Mouse (Mus musculus) limb, embryonic 14.5 days (tissue): ENCODE measurements around the gene Bloc1s4. TPM values are rescaled to one million over a fixed set of nuclear protein-coding genes. Genes with fewer than 3 reads are reported as not detected.

Source experiments
- ATAC-seq: fragments of 200-750 bp; cut with Nextera tagmentation; 2 replicates; pipeline ENCODE4 v1.8.0; 2017; ENCODE audit warnings: low read depth, moderate number of reproducible peaks, moderate TSS enrichment; ENCODE audit not compliant: low FRiP score
- DNase-seq: peaks from one replicate; pipeline ENCODE4 v3.0.0-alpha.2; 2015; ENCODE audit warnings: low spot score
- H3K27ac ChIP-seq: fragments of 300-500 bp; sonication (generic); replicated peaks from 2 replicates; pipeline ENCODE4 v1.5.1; 2014; ENCODE audit warnings: low read depth, mild to moderate bottlenecking, low read length, moderate library complexity, mixed read lengths
- H3K27me3 ChIP-seq: fragments of 300-500 bp; sonication (generic); 2 replicates; pipeline ENCODE4 v1.6.1; 2014; ENCODE audit warnings: low read length, mixed read lengths; ENCODE audit not compliant: control insufficient read depth, insufficient read depth
- H3K36me3 ChIP-seq: fragments of 300-500 bp; sonication (generic); 2 replicates; pipeline ENCODE4 v1.6.1; 2014; ENCODE audit warnings: mild to moderate bottlenecking, low read length, moderate library complexity, mixed read lengths; ENCODE audit not compliant: control insufficient read depth, insufficient read depth
- H3K4me1 ChIP-seq: fragments of 300-500 bp; sonication (generic); 2 replicates; pipeline ENCODE4 v1.6.1; 2014; ENCODE audit warnings: antibody characterized with exemption, low read length, mixed read lengths; ENCODE audit not compliant: control insufficient read depth, insufficient read depth
- H3K4me2 ChIP-seq: fragments of 300-500 bp; sonication (generic); replicated peaks from 2 replicates; pipeline ENCODE4 v1.6.1; 2014; ENCODE audit warnings: low read depth, mild to moderate bottlenecking, low read length, moderate library complexity; ENCODE audit not compliant: severe bottlenecking
- H3K4me3 ChIP-seq: fragments of 300-500 bp; sonication (generic); replicated peaks from 2 replicates; pipeline ENCODE4 v1.5.1; 2014; ENCODE audit warnings: low read length
- H3K9ac ChIP-seq: fragments of 300-500 bp; sonication (generic); 2 replicates; pipeline ENCODE4 v1.6.1; 2014; ENCODE audit warnings: mild to moderate bottlenecking, low read depth, low read length, moderate library complexity; ENCODE audit not compliant: severe bottlenecking
- H3K9me3 ChIP-seq: fragments of 300-500 bp; sonication (generic); 2 replicates; pipeline ENCODE4 v1.6.1; 2016; ENCODE audit warnings: low read length; ENCODE audit not compliant: control insufficient read depth
- POLR2A ChIP-seq: fragments of 200-500 bp; IDR thresholded peaks from 2 replicates; pipeline ENCODE4 v1.8.0; 2012; ENCODE audit warnings: inconsistent platforms, mild to moderate bottlenecking, moderate library complexity, borderline replicate concordance; ENCODE audit not compliant: insufficient read depth, insufficient read length; ENCODE audit errors: extremely low read depth
- WGBS: fragments of 180-500 bp; shearing (Covaris S2); extraction: QIAGEN DNeasy Blood & Tissue Kit; methylation state at CpG from one replicate; pipeline ENCODE4 v1.1.7; 2014; 5-methylcytosine and 5-hydroxymethylcytosine counted together
- polyA plus RNA-seq, 2 experiments: library from polyadenylated mRNA; depleted of rRNA in 1 of 2; stranded (reverse) in 1 of 2; unstranded in 1 of 2; fragments of >200 nt; fragmentation: Nextera tagmentation in 1 of 2; extraction: Ambion mirVana in 1 of 2; gene quantifications; 2 replicates each; pipeline versions ENCODE4 v1.2.1 to v1.2.3; 2012 to 2014

Gene Bloc1s4
- polyA plus RNA-seq, 2 experiments: 25.8 to 27.1 TPM

DNA sequence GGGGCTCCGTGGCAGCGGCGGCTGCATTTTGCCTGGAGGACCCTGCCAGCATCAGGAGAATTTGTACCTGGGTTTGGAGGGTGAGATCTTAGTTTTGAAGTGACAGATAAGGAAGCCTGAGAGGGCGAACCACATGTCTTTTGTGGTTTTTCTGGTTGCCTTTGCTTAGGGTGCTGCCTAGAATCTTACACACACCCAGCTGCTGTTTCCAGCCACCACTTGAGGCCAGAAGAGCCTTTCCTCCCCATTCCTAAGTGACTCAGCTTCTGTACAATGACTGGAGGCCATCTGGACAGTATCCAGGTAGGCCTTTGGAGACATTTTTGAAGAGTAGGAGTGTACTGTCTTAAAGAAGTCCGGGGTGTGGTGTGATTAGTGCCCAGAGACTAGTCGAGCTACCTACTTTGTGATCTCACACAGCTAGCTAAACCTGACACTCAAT lies 26.0 kb downstream of the Bloc1s4 start:
- ATAC-seq (no peak), DNase-seq (no peak)
- Histone ChIP-seq H3K4me1 (no peaks in the 10 kb centered on the region), H3K27ac (no peak overlapping the region), H3K27me3 (no peaks in the 10 kb centered on the region), H3K4me3 (no peak overlapping the region), H3K36me3 (no peaks in the 10 kb centered on the region), H3K4me2 (no peak overlapping the region), H3K9me3 (no peaks in the 10 kb centered on the region), H3K9ac (no peak overlapping the region)
- 77% methylated on average over 6 of the region's 6 CpGs for WGBS
- TF ChIP-seq POLR2A: no peak

DNA sequence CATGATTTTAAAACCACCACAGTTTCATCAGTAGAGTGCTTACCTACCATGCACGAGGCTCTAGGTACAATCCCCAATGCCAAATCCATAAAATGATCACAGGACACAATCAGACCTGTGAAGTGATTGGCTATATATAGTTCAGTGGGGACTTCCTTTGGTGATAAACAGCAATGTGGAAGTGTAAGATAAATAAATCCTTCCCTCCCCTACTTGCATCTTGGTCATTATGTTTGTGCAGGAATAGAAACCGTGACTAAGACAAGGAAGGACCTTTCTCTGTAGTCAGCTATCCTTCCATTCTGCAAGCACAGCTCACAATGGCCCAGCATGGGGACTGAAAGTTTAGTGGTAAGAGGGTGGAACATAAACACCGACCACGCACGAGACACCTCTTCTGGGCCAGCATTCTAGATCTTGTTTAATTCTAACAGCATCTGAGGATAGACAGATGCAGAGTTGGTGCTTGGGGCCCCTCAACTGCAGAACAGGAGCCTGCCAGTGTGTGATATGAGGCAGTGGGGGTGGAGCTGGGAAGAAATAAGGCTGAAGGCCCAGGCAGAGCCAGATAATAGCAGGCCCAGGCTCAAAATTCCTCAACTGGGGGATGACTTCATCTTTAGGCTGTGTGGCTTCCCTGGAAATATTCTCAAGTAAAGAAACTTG lies 27.6 kb downstream of the Bloc1s4 start:
- ATAC-seq: no peak

DNA sequence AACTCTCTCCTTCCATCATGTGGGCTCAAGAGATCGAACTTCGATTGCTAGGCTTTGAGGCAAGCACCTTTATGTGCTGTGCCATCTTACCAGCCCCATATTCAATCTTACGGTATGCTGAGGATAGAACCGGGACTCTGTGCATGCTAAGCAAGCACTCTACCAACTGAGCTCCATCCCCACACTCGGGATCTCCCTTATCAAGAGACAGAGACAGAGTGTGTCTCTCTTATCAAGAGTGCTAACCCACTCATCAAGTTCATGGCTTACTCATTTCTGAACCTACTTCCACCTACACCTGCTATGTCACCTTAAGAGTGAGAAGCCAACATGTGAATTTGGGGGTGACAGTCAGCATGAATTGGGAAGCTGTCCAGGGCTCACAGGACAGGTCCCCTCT lies 28.2 kb downstream of the Bloc1s4 start:
- Histone ChIP-seq H3K9me3 (no peaks in the 10 kb centered on the region), H3K4me3 (no peak overlapping the region), H3K9ac (no peak overlapping the region), H3K4me2 (no peak overlapping the region), H3K27me3 (no peaks in the 10 kb centered on the region), H3K36me3 (no peaks in the 10 kb centered on the region), H3K4me1 (no peaks in the 10 kb centered on the region), H3K27ac (no peak overlapping the region)
- WGBS: 83% methylated on average over 5 of the region's 5 CpGs
- ATAC-seq (no peak), DNase-seq (no peak)
- no peak for TF ChIP-seq POLR2A

More for the DNA sequence above, 27.6 kb downstream of the Bloc1s4 start:
- Histone ChIP-seq H3K4me3 (no peak overlapping the region), H3K27me3 (no peaks in the 10 kb centered on the region), H3K36me3 (no peaks in the 10 kb centered on the region), H3K27ac (no peak overlapping the region), H3K9ac (no peak overlapping the region), H3K9me3 (no peaks in the 10 kb centered on the region), H3K4me1 (no peaks in the 10 kb centered on the region), H3K4me2 (no peak overlapping the region)
- no peak for DNase-seq
- WGBS: 74% methylated on average over 5 of the region's 5 CpGs
- TF ChIP-seq POLR2A: no peak

DNA sequence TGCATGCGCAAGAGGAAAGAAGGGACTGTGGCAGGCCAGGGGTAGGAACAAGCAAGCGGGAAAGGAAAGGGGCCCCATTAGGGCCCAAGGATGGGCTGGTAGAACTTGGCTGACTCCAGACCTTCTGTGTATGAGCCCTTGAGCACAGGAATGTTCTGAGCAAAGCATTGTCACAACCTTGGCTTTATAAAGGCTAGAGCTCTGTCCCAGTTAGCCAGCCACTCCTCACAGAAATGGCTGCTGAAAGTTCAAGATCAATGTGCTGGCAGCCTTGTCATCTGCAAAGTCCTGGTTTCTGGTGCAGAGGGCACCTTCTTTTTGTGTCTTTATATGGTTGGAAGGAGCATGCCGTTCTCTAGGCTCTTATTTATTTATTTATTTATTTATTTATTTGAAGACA lies 28.8 kb downstream of the Bloc1s4 start:
- H3K4me2 ChIP-seq: no peak overlapping the region
- no peaks in the 10 kb centered on the region for H3K36me3 ChIP-seq
- no peak overlapping the region for H3K4me3 ChIP-seq
- DNase-seq: no peak
- H3K27ac ChIP-seq: no peak overlapping the region
- H3K4me1 ChIP-seq: no peaks in the 10 kb centered on the region
- 84% methylated on average over 3 of the region's 3 CpGs for WGBS
- no peak overlapping the region for H3K9ac ChIP-seq
- no peak for TF ChIP-seq POLR2A
- no peak for ATAC-seq
- H3K9me3 ChIP-seq: no peaks in the 10 kb centered on the region
- no peaks in the 10 kb centered on the region for H3K27me3 ChIP-seq

DNA sequence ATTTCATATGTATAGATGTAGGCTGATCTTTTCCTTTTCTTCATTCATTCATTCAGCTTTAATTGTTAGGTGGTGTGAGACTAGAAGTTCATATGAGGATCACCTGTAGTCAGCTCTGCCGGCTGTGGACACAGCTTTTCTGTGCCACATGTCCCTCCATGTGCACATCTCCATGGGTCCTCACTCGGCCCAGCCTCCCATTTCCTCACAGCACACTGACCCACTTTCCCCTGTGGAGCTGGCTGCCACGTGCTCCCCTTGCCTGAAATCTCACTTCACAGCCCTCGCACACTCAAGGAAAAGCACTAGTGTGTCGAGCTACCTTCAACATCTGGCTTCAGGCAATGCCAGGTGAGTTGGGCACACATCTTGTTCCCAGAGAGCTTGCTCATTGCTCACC lies 29.3 kb downstream of the Bloc1s4 start:
- Histone ChIP-seq H3K27me3 (no peaks in the 10 kb centered on the region), H3K9ac (no peak overlapping the region), H3K4me1 (no peaks in the 10 kb centered on the region), H3K4me2 (no peak overlapping the region), H3K36me3 (no peaks in the 10 kb centered on the region), H3K9me3 (no peaks in the 10 kb centered on the region), H3K4me3 (no peak overlapping the region), H3K27ac (no peak overlapping the region)
- WGBS: 77% methylated on average over 5 of the region's 5 CpGs
- DNase-seq: no peak
- no peak for TF ChIP-seq POLR2A
- ATAC-seq: no peak
